Mouse (Mus musculus) testis, adult 2 months (tissue): ENCODE results near the gene Uqcc1.

Experiments used
- CTCF ChIP-seq: fragments of 200-500 bp; IDR thresholded peaks from 2 replicates; pipeline ENCODE4 v1.5.1; 2012; ENCODE audit warnings: low read depth, mild to moderate bottlenecking, inconsistent platforms, low read length, moderate library complexity; ENCODE audit not compliant: control insufficient read depth, insufficient read depth, insufficient replicate concordance
- POLR2A ChIP-seq: fragments of 200-500 bp; IDR thresholded peaks from 2 replicates; pipeline ENCODE4 v1.6.1; 2012; ENCODE audit warnings: low read depth, mild to moderate bottlenecking, inconsistent platforms, low read length, moderate library complexity; ENCODE audit not compliant: control insufficient read depth

GRCm38 (mm10) chr2:155886776-155887175 is 43.3 kb downstream of the Uqcc1 start:
- TF ChIP-seq CTCF = no peak
- TF ChIP-seq POLR2A = no peak
